Mouse (Mus musculus): ENCODE results near the gene Sept3. TPM values are rescaled to one million over a fixed set of nuclear protein-coding genes. Genes with fewer than 3 reads are reported as not detected.

The Sept3 gene
- polyA plus RNA-seq, 1 experiment: 0.47 TPM

- TF ChIP-seq POLR2A (IDR thresholded peaks at IDR 0.05; ENCODE audit: low read depth, low read length): no peak
- 0 out of 2 replicates have a peak, but pooled peaks have one; percentile 4 for TF ChIP-seq CTCF (conservative IDR thresholded peaks at IDR 0.05; ENCODE audit: insufficient read depth, insufficient read length, low read depth, low read length)
- no peak overlapping the region for H3K27ac ChIP-seq (ENCODE audit: insufficient read depth, low read depth, low read length)
- no peaks in the 10 kb centered on the region for H3K27me3 ChIP-seq (replicated peaks; ENCODE audit: control insufficient read depth, insufficient read depth, low read length)
- DNase-seq: no peak
- H3K4me3 ChIP-seq (ENCODE audit: insufficient read depth, low read depth, low read length): no peak overlapping the region
- H3K36me3 ChIP-seq (ENCODE audit: control insufficient read depth, insufficient read depth, low read length): no peaks in the 10 kb centered on the region
- 96% methylated on average over 3 of the region's 3 CpGs for WGBS
- no peaks in the 10 kb centered on the region for H3K4me1 ChIP-seq (ENCODE audit: control insufficient read depth, insufficient read depth, low read length)
Observed at GRCm38 (mm10) chr15:82251579-82251978, 23.1 kb upstream of the Sept3 start.

DNA sequence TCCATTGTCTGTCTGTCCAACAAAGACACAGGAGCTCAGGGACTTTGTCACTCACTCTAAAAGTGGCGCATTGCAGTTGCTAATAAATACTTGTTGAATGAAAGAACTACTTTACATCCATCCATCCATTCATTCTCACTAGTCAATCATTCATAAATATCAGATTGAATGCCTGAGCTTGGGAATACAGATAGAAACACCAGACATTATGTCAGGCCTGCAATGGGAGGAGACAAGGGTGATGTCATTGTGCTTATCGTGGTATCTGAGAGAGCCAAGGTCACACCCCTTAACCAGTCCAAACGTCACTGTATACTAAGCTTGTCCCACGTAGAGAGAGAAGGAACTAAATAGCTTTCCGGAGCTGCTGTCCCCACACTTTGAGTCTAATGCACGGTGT, 22.6 kb upstream of the Sept3 start, which contains the start of gene 1500009C09Rik:
TSS of gene 1500009C09Rik (plus strand) at position 301 of the 400 bp plus-strand sequence.
- no peak for DNase-seq
- Histone ChIP-seq H3K4me3 (ENCODE audit: insufficient read depth, low read depth, low read length) (no peak within 1 kb of the TSS), H3K27me3 (replicated peaks; ENCODE audit: control insufficient read depth, insufficient read depth, low read length) (no peaks in the 10 kb centered on the region), H3K4me1 (ENCODE audit: control insufficient read depth, insufficient read depth, low read length) (no peaks in the 10 kb centered on the region), H3K36me3 (ENCODE audit: control insufficient read depth, insufficient read depth, low read length) (no peaks in the 10 kb centered on the region), H3K27ac (ENCODE audit: insufficient read depth, low read depth, low read length) (no peak within 1 kb of the TSS)
- 84% methylated on average over 6 of the region's 6 CpGs for WGBS
- TF ChIP-seq POLR2A (IDR thresholded peaks at IDR 0.05; ENCODE audit: low read depth, low read length) (no peak), CTCF (conservative IDR thresholded peaks at IDR 0.05; ENCODE audit: insufficient read depth, insufficient read length, low read depth, low read length) (no peak)

DNA sequence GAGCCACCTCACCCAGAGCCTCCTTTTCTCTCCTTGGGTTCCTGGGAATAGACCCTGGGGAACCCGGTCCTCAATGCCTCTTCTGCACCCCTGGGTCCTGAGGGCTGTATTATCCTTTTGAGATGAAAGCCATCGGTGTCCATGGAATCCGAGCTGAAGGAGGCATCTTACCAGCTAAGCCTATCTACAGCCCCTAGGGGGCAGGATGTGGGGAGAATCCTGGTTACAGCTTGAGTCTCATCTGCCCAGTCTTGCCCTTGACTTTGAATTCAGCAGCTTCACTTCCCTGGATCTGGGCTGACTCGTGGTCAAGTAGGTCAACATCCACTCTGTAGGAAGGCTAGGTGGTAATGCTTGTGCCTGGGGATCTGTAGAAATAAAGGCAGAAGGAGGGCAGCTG, 19.4 kb upstream of the Sept3 start:
- Histone ChIP-seq H3K27me3 (replicated peaks; ENCODE audit: control insufficient read depth, insufficient read depth, low read length) (no peaks in the 10 kb centered on the region), H3K4me1 (ENCODE audit: control insufficient read depth, insufficient read depth, low read length) (no peaks in the 10 kb centered on the region), H3K4me3 (ENCODE audit: insufficient read depth, low read depth, low read length) (no peak overlapping the region), H3K27ac (ENCODE audit: insufficient read depth, low read depth, low read length) (no peak overlapping the region), H3K36me3 (ENCODE audit: control insufficient read depth, insufficient read depth, low read length) (no peaks in the 10 kb centered on the region)
- TF ChIP-seq CTCF (conservative IDR thresholded peaks at IDR 0.05; ENCODE audit: insufficient read depth, insufficient read length, low read depth, low read length): 0 out of 2 replicates have a peak, but pooled peaks have one; percentile 14
- TF ChIP-seq POLR2A (IDR thresholded peaks at IDR 0.05; ENCODE audit: low read depth, low read length): no peak
- 61% methylated on average over 4 of the region's 4 CpGs for WGBS
- DNase-seq: no peak

GRCm38 (mm10) chr15:82255944-82256383, 18.7 kb upstream of the Sept3 start:
- TF ChIP-seq POLR2A (IDR thresholded peaks at IDR 0.05; ENCODE audit: low read depth, low read length) (no peak), CTCF (conservative IDR thresholded peaks at IDR 0.05; ENCODE audit: insufficient read depth, insufficient read length, low read depth, low read length) (no peak)
- no peak overlapping the region for H3K27ac ChIP-seq (ENCODE audit: insufficient read depth, low read depth, low read length)
- 32% methylated on average over 10 of the region's 10 CpGs for WGBS
- no peaks in the 10 kb centered on the region for H3K27me3 ChIP-seq (replicated peaks; ENCODE audit: control insufficient read depth, insufficient read depth, low read length)
- H3K36me3 ChIP-seq (ENCODE audit: control insufficient read depth, insufficient read depth, low read length): no peaks in the 10 kb centered on the region
- H3K4me3 ChIP-seq (ENCODE audit: insufficient read depth, low read depth, low read length): no peak overlapping the region
- no peak for DNase-seq
- no peaks in the 10 kb centered on the region for H3K4me1 ChIP-seq (ENCODE audit: control insufficient read depth, insufficient read depth, low read length)

- Histone ChIP-seq H3K4me3 (ENCODE audit: insufficient read depth, low read depth, low read length) (no peak overlapping the region), H3K27me3 (replicated peaks; ENCODE audit: control insufficient read depth, insufficient read depth, low read length) (no peaks in the 10 kb centered on the region), H3K4me1 (ENCODE audit: control insufficient read depth, insufficient read depth, low read length) (no peaks in the 10 kb centered on the region), H3K36me3 (ENCODE audit: control insufficient read depth, insufficient read depth, low read length) (no peaks in the 10 kb centered on the region), H3K27ac (ENCODE audit: insufficient read depth, low read depth, low read length) (no peak overlapping the region)
- TF ChIP-seq CTCF (conservative IDR thresholded peaks at IDR 0.05; ENCODE audit: insufficient read depth, insufficient read length, low read depth, low read length) (peak; percentile 87), POLR2A (IDR thresholded peaks at IDR 0.05; ENCODE audit: low read depth, low read length) (no peak)
- whole genome bisulfite sequencing: 13% methylated on average over 16 of the region's 16 CpGs
- peak; percentile 62 for DNase-seq
Observed at GRCm38 (mm10) chr15:82259510-82259909, 15.2 kb upstream of the Sept3 start.

DNA sequence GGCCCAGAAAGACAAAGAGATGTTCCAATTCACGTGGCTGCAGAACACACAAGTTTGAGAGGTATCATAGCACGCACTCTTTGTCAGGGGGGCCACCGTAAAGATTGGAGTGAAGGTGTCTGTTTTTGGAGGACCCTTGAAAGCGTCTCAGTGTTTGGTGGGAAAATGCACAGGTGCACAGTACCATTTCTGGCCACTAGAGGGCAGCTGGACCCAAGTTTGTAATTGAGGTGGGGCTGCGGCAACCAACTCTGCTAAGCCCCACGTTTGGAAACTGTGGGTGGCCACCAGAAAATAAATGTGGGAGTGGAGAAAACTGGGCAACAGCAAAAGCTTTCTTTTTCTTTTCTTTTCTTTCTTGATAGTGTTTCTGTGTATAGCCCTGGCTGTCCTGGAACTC, 8.3 kb upstream of the Sept3 start:
- no peaks in the 10 kb centered on the region for H3K4me1 ChIP-seq (ENCODE audit: control insufficient read depth, insufficient read depth, low read length)

GRCm38 (mm10) chr15:82268185-82268584, 6.5 kb upstream of the Sept3 start:
- no peaks in the 10 kb centered on the region for H3K36me3 ChIP-seq (ENCODE audit: control insufficient read depth, insufficient read depth, low read length)
- H3K4me1 ChIP-seq (ENCODE audit: control insufficient read depth, insufficient read depth, low read length): no peaks in the 10 kb centered on the region
- no peaks in the 10 kb centered on the region for H3K27me3 ChIP-seq (replicated peaks; ENCODE audit: control insufficient read depth, insufficient read depth, low read length)
- DNase-seq: no peak
- H3K27ac ChIP-seq (ENCODE audit: insufficient read depth, low read depth, low read length): no peak overlapping the region
- H3K4me3 ChIP-seq (ENCODE audit: insufficient read depth, low read depth, low read length): no peak overlapping the region
- 53% methylated on average over 3 of the region's 3 CpGs for WGBS
- TF ChIP-seq POLR2A (IDR thresholded peaks at IDR 0.05; ENCODE audit: low read depth, low read length) (no peak), CTCF (conservative IDR thresholded peaks at IDR 0.05; ENCODE audit: insufficient read depth, insufficient read length, low read depth, low read length) (no peak)

More for the DNA sequence above, 8.3 kb upstream of the Sept3 start:
- H3K27me3 ChIP-seq (replicated peaks; ENCODE audit: control insufficient read depth, insufficient read depth, low read length): no peaks in the 10 kb centered on the region
- no peak overlapping the region for H3K4me3 ChIP-seq (ENCODE audit: insufficient read depth, low read depth, low read length)
- 11% methylated on average over 6 of the region's 6 CpGs for WGBS
- peak; percentile 60 for DNase-seq
- no peak overlapping the region for H3K27ac ChIP-seq (ENCODE audit: insufficient read depth, low read depth, low read length)
- TF ChIP-seq CTCF (conservative IDR thresholded peaks at IDR 0.05; ENCODE audit: insufficient read depth, insufficient read length, low read depth, low read length) (peak; percentile 87), POLR2A (IDR thresholded peaks at IDR 0.05; ENCODE audit: low read depth, low read length) (no peak)
- no peaks in the 10 kb centered on the region for H3K36me3 ChIP-seq (ENCODE audit: control insufficient read depth, insufficient read depth, low read length)
